Mouse (Mus musculus) monocyte, adult 2 months (primary cell): ENCODE data around the gene Mettl26.
A peak's percentile ranks its signal among the peaks of the same experiment; 100 is the strongest.

Experiments
- DNase-seq, 2 experiments: peaks; one replicate each; pipeline ENCODE4 v3.0.0; 2022; ENCODE audit warnings: low spot score in 2 of 2, low read depth in 1 of 2

Mettl26 gene

GRCm38 (mm10) chr17:25881691-25882090 lies 6.8 kb downstream of the Mettl26 start:
- no peak for DNase-seq

DNA sequence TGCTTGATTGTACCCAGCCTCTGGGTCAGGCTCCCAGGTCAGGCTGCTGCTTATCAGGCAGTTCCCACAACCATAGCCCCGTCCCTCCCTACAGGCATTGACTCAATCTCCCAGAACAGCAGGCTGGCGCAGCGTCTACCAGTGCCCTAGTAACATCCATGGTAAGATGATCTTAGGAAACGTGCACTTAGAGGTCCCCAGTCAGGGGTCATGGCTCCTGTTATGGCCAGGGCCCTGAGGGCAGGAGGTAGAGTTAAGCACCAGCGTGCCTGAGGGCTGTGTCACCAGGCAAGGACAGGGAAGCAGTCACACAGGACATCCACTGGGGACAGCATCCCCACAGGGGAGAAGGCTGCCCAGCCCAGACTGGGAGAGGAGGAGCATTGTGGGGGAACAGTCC lies 7.4 kb downstream of the Mettl26 start:
- DNase-seq = no peak

DNA sequence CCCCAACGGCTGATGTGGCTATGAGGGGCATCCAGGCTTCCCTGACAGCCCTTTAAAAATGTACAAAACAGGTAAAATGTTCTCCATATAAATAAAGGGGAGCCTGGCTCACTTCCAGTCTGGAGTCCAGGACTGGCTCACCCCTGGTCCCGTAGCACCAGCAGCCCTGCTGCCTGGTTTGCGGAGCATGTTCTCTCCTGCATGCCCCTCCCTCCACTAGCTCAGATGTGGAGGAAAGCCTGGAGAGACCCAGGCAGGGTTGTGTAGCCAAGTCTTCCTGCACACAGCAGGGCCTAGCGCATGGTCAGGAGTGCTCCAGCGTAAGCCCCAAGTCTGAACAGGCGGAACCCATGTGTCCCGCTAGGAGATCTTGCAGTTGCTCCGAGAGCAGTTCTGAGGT lies 8.4 kb downstream of the Mettl26 start:
- no peak for DNase-seq

DNA sequence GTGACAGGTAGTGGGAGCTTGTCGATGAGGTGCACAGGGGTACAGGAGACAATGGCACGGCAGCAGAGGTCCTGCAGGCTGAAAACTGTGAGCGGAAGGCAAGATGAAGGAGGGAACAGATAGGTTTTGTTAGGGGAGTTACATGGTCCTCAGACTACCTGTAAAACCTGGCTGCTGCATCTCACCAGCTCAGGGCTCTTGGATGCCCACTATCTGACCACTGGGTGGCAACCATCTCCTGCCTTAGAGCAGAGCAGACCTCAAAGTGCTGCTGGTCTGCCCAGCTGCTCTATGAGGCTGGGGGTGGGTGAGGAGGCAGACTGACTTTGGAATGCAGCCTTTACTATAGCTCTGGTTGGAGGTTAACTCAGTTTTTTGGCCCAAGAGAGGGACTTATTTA lies 8.9 kb downstream of the Mettl26 start:
- no peak for DNase-seq

DNA sequence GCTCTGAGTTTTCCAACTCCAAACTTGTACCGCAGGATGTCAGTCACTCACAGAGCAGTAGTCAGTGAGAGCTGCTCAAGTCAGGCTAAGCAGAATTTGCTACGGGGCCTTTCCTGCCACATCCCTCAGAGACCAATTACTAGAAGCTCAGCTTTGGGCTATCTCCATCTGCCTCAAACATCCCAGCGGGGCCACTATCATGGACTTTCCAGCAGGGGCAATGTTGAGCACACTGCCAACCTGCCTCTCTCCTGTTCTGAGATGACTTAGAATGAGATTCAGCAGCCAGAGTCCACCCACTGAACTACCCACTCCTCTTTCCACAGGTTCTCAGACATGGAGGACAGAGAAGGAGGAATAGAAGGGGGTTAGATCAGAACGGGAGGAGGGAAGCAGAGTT lies 10.8 kb downstream of the Mettl26 start:
- no peak for DNase-seq

- DNase-seq = no peak
These were observed 11.9 kb downstream of the Mettl26 start for GRCm38 (mm10) chr17:25886806-25887205.

GRCm38 (mm10) chr17:25887467-25887866 lies 12.6 kb downstream of the Mettl26 start:
- DNase-seq = no peak

DNA sequence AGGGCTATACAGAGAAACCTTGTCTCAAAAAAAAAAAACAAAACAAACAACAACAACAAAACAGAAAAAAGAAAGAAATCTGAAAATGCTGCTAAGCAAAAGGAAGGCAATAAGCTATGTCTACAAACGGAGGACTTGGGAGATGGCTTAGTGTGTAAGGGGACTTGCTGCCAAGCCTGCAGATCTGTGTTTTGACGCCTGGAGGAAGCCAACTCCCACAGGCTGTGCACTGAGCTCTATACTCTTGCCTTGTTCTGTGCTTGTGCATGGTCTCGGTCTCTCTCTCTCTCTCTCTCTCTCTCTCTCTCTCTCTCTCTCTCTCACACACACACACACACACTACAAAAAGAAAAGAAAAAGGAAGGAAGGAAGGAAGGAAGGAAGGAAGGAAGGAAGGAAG lies 14.0 kb downstream of the Mettl26 start:
- DNase-seq = no peak

DNA sequence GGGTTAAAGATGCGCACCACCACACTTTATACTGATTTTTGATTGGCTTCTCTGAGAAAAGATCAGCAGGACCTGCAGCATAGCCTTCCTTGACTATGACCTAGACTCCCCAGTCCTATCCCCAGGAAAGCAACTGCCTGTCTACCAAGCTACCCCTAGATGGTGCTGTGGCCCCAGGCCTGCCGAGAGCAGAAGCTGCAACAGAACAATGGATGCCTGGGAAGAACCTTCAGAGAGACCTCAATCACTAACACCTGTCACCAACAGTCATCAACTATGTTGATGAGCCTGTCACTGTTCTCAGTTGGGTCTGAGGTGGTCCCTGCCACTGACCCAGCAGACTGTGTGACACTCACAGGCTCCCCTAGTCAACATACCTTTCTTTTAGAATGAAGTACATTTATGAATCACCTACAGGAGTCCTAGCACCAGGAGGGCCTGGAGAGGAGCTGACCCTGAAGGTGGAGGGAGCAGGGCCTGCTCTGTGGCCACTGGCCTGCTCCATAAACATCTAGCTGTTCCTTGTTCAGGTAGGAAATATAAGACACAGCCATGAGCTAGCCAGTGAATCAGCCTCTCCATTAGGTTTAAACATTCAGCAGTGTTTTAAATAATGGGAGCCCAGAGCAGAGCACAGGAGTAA lies 19.2 kb downstream of the Mettl26 start:
- DNase-seq = peak in 1 of 2 experiments; percentile 44

DNA sequence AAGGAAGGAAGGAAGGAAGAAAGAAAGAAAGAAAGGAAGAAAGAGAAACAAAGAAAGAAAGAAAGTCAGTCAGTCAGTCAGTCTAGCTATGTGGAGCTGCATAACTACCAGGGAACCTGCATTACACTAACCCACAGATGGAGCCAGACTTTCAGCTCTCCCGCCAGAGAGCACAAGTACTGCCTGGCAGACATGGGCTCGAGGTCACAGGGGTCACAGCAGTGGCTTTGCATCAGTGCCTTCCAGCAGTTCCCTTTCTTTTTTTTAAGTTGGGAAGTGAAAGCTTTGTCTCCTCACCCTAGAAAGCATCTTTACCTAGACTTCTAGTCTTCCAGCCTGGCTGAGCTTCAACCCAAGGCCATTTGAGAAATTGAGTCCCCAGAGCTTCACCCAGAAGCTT lies 20.5 kb downstream of the Mettl26 start:
- DNase-seq = no peak

DNA sequence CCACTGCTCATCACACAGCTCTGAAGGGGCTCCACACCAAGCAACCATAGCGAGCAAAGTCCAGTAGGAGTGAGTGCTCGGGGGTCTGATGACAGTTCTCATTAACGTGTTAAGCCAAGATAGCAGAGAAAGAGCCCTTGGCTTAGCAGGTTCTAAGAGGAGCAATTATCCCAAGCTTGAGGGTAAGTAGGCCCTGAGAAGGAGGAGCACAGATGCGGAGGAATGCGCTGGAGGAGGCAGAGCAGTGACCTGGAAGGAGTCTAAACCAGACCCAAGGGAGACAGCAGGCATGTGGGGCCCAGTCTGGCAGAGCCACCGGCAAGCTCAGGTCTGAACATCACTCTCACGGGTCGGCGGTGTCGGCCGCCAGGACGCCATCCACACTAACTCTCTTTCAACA lies 21.0 kb downstream of the Mettl26 start:
- no peak for DNase-seq

GRCm38 (mm10) chr17:25900193-25900592 lies 25.3 kb downstream of the Mettl26 start:
- no peak for DNase-seq

DNA sequence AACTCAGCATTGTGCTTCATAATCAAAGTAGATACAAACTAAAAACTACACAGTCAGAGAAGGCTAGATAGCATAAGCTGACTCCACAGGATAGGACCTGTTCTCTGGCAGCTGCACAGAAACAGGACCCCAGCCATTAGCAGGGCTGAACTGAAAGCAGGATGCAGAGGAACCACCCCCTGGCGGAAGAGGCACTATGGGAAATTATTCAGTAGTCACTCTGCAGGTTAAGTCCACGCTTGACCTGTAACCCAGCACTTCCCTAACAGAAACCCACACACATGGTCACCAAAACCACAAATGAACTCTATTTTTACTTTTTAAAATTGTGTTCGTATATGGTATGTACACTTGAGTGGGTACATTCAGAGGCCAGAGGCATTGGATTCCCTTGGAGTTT lies 28.2 kb downstream of the Mettl26 start:
- DNase-seq = no peak

DNA sequence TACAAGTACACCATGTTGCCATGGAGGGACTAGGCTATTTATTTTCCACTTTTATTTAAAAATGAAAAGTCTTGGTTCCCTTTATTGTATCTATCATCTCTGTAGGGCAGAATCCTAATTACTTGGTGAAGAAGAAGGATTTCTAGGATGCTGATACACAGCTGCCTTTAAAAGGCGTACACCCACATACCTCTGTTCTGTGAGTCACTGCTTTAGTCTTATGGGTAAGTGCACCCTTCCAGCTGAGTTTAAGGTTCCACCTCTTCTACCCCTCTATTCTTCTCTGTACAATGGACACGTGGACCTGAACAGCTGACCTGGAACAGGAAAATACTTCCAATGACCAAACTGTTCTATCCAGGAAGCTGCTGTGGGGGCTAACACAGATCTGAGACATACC lies 32.8 kb downstream of the Mettl26 start:
- no peak for DNase-seq

GRCm38 (mm10) chr17:25911816-25912215 lies 36.9 kb downstream of the Mettl26 start:
- DNase-seq = no peak

- DNase-seq = no peak
These were observed 38.5 kb downstream of the Mettl26 start for GRCm38 (mm10) chr17:25913186-25913876.

- no peak for DNase-seq
These were observed 39.0 kb downstream of the Mettl26 start for GRCm38 (mm10) chr17:25913877-25914275.

DNA sequence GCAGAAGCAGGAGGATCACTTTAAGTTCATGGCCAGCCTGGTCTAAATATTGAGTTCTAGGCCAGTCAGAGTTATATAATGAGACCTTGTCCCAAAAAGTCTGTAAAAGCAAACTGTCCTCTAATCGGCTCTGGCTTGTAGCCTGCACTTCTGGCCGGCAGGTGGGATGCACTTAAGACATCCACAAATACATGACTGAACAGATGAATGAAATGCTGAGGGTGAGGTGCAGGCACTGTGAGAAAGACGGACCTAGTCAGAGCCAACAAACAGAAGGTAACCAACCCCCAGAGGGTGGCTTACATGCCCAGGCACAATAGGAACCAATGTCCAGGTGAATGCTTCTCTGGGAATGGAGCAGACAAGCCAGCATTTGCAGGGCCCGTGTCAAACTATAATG lies 39.4 kb downstream of the Mettl26 start:
- DNase-seq = no peak

- DNase-seq = no peak
These were observed 42.2 kb downstream of the Mettl26 start for GRCm38 (mm10) chr17:25916931-25917647.

DNA sequence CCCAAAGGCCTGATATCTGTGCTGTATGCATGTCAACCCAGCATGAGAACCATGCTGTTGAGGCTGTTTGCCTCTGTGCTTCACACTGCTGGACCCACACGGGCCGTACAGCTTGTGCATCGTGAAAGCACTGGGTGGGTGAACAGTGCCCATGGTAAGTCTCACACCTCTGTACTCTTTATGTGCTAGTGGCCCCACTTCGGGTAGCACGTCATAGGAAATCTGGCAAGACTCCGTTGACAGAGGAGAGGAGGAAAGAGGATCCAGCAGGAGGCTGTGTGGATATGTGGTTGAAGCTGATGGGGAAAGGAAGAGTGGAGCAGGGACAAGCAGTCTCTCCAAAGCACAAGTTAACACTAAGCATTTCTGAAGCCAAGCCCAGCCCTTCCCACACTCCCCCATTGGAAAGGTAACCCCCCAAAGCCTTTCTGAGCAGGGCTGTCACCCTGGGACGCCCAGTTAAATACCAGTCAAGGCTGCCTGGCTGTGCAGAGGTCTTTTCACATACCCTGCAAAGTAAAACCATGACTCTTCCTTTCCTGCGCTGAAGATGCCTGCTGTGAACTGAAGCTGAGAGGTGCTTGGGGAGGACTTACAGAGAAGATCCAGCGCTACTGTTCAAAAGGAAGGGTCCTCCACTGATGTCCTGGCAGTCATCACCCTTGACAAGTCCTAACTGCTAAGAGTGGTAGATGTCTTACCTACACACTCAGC lies 43.3 kb downstream of the Mettl26 start:
- DNase-seq = no peak

DNA sequence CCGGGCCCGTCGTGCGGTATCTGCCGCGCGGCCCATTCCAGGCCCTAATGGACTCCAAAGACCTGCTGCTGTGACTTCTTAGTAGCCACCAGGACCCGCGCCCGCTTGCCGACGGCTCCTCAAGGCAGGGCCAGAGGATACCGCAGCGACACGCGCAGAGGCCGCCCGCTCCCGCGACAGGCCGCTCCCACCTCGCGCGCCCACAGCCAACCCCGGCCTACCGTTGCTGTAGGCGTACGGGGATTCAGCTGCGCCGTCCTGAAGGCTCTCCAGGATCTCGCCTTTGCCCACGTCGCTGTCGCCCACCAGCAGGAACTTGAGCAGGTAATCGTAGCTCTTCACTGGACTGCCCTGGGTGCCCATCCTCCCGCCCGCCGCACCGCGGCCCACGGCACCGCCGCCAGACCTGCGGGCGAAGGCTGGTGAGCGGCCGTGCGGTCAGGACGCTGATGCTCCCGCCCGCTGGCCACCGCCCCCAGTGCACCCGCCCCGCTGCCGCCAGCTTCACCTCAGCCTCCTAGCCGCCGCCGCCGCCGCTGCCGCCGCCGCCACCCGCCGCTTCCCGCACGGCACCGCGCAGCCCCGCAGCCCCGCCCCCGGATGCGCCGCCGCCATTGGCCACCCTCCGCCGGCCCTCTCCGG lies 44.4 kb downstream of the Mettl26 start, which contains the start of gene Rab40c:
Gene Rab40c, minus strand, starts transcription at position 584 of the 642 bp plus-strand sequence.
- DNase-seq = no peak
